Mouse (Mus musculus) MN1 (cell line): Measurements from ENCODE around the gene Gtf2a1.
"Not testable (repeated sequence)": the region's sequence is repeated elsewhere in the genome, so short reads cannot be mapped to it uniquely, and the experiment has no call there.

Experiments
- DNase-seq: peaks from one replicate; pipeline ENCODE4 v3.0.0-alpha.2; 2016; ENCODE audit warnings: low spot score

Gene Gtf2a1

GRCm38 (mm10) chr12:91581204-91582070 is 8.8 kb downstream of the Gtf2a1 start:
- DNase-seq = no peak

GRCm38 (mm10) chr12:91579665-91580064 is 10.6 kb downstream of the Gtf2a1 start:
- no peak for DNase-seq

- DNase-seq = no peak
Measured at GRCm38 (mm10) chr12:91571708-91572107, 18.6 kb downstream of the Gtf2a1 start.

GRCm38 (mm10) chr12:91569255-91569654 is 21.0 kb downstream of the Gtf2a1 start:
- no peak for DNase-seq

- no peak for DNase-seq
Measured at GRCm38 (mm10) chr12:91567145-91567544, 23.1 kb downstream of the Gtf2a1 start.

- DNase-seq = not testable (repeated sequence)
Measured at GRCm38 (mm10) chr12:91558152-91558551, 32.1 kb downstream of the Gtf2a1 start.

GRCm38 (mm10) chr12:91557358-91558005 is 32.8 kb downstream of the Gtf2a1 start:
- not testable (repeated sequence) for DNase-seq

- DNase-seq = peak; percentile 63
Measured at GRCm38 (mm10) chr12:91551773-91552526, 38.3 kb downstream of the Gtf2a1 start.

- DNase-seq = no peak
Measured at GRCm38 (mm10) chr12:91549471-91549870, 40.8 kb downstream of the Gtf2a1 start.

- no peak for DNase-seq
Measured at GRCm38 (mm10) chr12:91540202-91540601, 50.1 kb downstream of the Gtf2a1 start.

GRCm38 (mm10) chr12:91534514-91534913 is 55.8 kb downstream of the Gtf2a1 start:
- no peak for DNase-seq

GRCm38 (mm10) chr12:91523626-91524025 is 66.7 kb downstream of the Gtf2a1 start:
- no peak for DNase-seq

- DNase-seq = no peak
Measured at GRCm38 (mm10) chr12:91517808-91518207, 72.5 kb downstream of the Gtf2a1 start.

- no peak for DNase-seq
Measured at GRCm38 (mm10) chr12:91513980-91514379, 76.3 kb downstream of the Gtf2a1 start.

GRCm38 (mm10) chr12:91511766-91512165 is 78.5 kb downstream of the Gtf2a1 start:
- DNase-seq = no peak
